8 mouse cellular contexts compared by ENCODE assay signal in the genomic region with DNA sequence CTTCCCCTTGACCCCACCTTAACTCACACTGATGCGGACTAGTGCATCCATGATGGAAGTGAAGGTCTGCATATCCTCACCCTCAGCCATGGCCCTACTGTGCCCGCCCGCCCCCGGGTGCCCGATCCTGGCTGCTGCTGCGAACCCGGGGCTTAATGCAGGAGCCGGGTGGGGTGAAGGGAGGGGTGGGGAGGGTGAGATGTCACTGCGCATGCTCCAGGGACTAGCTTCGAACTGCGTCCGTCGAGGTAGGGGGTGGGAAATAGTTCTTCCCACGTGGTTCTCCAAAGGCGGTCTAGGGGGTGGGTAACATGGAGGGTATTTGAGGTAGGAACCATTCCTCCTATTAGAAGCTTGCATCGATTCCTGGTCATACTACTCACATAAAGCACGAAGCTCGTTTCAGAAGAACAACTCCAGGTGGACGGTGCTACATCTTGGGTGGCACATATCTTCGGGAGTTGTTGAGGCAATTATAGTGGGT. TPM values are rescaled to one million over a fixed set of nuclear protein-coding genes. Genes with fewer than 3 reads are reported as not detected.
A peak's percentile ranks its signal among the peaks of the same experiment; 100 is the strongest.
DNase-seq lines count a peak whose midpoint lies in the region; ATAC-seq and TF ChIP-seq lines count a peak whose summit lies in the region.

Krtcap2 (plus strand) TSS at position 279 of the 484 bp plus-strand sequence.

- no peaks in the 10 kb centered on the region for H3K9me3 ChIP-seq in hindbrain, embryonic 11.5 days (ENCODE audit: control insufficient read depth, low read length)
- H3K9me3 ChIP-seq in limb, embryonic 10.5 days (replicated peaks) = no peaks in the 10 kb centered on the region
- no peaks in the 10 kb centered on the region for H3K9me3 ChIP-seq in neural tube, embryonic 13.5 days

- peak within 1 kb of the TSS; percentile 88 for H3K4me3 ChIP-seq in testis, adult 2 months (ENCODE audit: control insufficient read depth, low read depth, low read length)
- peak within 1 kb of the TSS; percentile 62 for H3K4me3 ChIP-seq in hindbrain, embryonic 11.5 days (ENCODE audit: low read depth, low read length)
- H3K4me3 ChIP-seq in limb, embryonic 10.5 days = peak within 1 kb of the TSS; percentile 73
- H3K4me3 ChIP-seq in neural tube, embryonic 13.5 days = peak within 1 kb of the TSS; percentile 63

- ATAC-seq in hindbrain, embryonic 11.5 days (ENCODE audit: low FRiP score) = peak; percentile 51
- peak; percentile 73 for ATAC-seq in neural tube, embryonic 13.5 days (ENCODE audit: low read depth)

- WGBS in hindbrain, embryonic 11.5 days = 5% methylated on average over 16 of the region's 20 CpGs
- 4% methylated on average over 20 of the region's 20 CpGs for WGBS in limb, embryonic 10.5 days
- WGBS in neural tube, embryonic 13.5 days = 2% methylated on average over 19 of the region's 20 CpGs

- H3K4me1 ChIP-seq in testis, adult 2 months (ENCODE audit: control insufficient read depth, insufficient read depth, low read length) = peaks cover 21% of the 10 kb centered on the region
- H3K4me1 ChIP-seq in hindbrain, embryonic 11.5 days (replicated peaks; ENCODE audit: control insufficient read depth, insufficient read depth, low read length) = peaks cover 8% of the 10 kb centered on the region
- H3K4me1 ChIP-seq in limb, embryonic 10.5 days = peaks cover 59% of the 10 kb centered on the region
- peaks cover 54% of the 10 kb centered on the region for H3K4me1 ChIP-seq in neural tube, embryonic 13.5 days (replicated peaks)

- no peak for TF ChIP-seq POLR2A in testis, adult 2 months (IDR thresholded peaks at IDR 0.05; ENCODE audit: control insufficient read depth, low read depth, low read length)

- no peaks in the 10 kb centered on the region; the same call in 1 of the 2 replicates for H3K27me3 ChIP-seq in testis, adult 2 months (ENCODE audit: control insufficient read depth, insufficient read depth, low read length)
- H3K27me3 ChIP-seq in hindbrain, embryonic 11.5 days (ENCODE audit: control insufficient read depth, insufficient read depth, low read length) = no peaks in the 10 kb centered on the region
- H3K27me3 ChIP-seq in limb, embryonic 10.5 days (ENCODE audit: low read depth, poor library complexity, severe bottlenecking) = peaks cover 24% of the 10 kb centered on the region
- H3K27me3 ChIP-seq in neural tube, embryonic 13.5 days = no peaks in the 10 kb centered on the region

- no peak for TF ChIP-seq CTCF in testis, adult 2 months (IDR thresholded peaks at IDR 0.05; ENCODE audit: control insufficient read depth, insufficient read depth, insufficient replicate concordance, low read depth, low read length)

- peak within 1 kb of the TSS; percentile 72 for H3K9ac ChIP-seq in hindbrain, embryonic 11.5 days (ENCODE audit: low read depth, low read length)
- H3K9ac ChIP-seq in neural tube, embryonic 13.5 days = peak within 1 kb of the TSS; percentile 82

- DNase-seq in testis, postnatal 10 days (ENCODE audit: low spot score) = no peak
- DNase-seq in cerebellum, adult 8-10 months = peak; percentile 77
- peak; percentile 73 to 81 for DNase-seq in frontal cortex, postnatal 10 days (ENCODE audit: low spot score in 2 of 2)
- peak; percentile 66 for DNase-seq in hindbrain, embryonic 11.5 days (ENCODE audit: low spot score)
- DNase-seq in limb, embryonic 10.5 days (ENCODE audit: low spot score) = peak; percentile 60
- no peak for DNase-seq in adipocyte (ENCODE audit: low spot score)

- peak within 1 kb of the TSS; percentile 90 for H3K4me2 ChIP-seq in hindbrain, embryonic 11.5 days (replicated peaks; ENCODE audit: low read depth, low read length)
- peak within 1 kb of the TSS; percentile 90 for H3K4me2 ChIP-seq in neural tube, embryonic 13.5 days

- H3K27ac ChIP-seq in testis, adult 2 months (ENCODE audit: control insufficient read depth, insufficient read depth, low read depth, low read length) = peak within 1 kb of the TSS; percentile 21; the same call in 1 of the 2 replicates
- H3K27ac ChIP-seq in hindbrain, embryonic 11.5 days (ENCODE audit: low read depth, low read length) = peak within 1 kb of the TSS; percentile 80
- peak within 1 kb of the TSS; percentile 91 for H3K27ac ChIP-seq in limb, embryonic 10.5 days
- peak within 1 kb of the TSS; percentile 96 for H3K27ac ChIP-seq in neural tube, embryonic 13.5 days (replicated peaks)

- H3K36me3 ChIP-seq in testis, adult 2 months (ENCODE audit: control insufficient read depth, insufficient read depth, low read length) = no peaks in the 10 kb centered on the region
- 0 out of 2 replicates have a peak, but pooled peaks cover 3% of the 10 kb centered on the region for H3K36me3 ChIP-seq in hindbrain, embryonic 11.5 days (ENCODE audit: control insufficient read depth, insufficient read depth, low read length)
- peaks cover 36% of the 10 kb centered on the region for H3K36me3 ChIP-seq in limb, embryonic 10.5 days
- peaks cover 32% of the 10 kb centered on the region for H3K36me3 ChIP-seq in neural tube, embryonic 13.5 days

RNA-seq across cellular contexts. Expression of gene Krtcap2, which starts in this region (rescaled TPM):
- polyA plus RNA-seq in testis, adult 2 months (2012; rRNA removed) = 30.7 and 43.7 TPM in 2 replicates
- polyA plus RNA-seq in hindbrain, embryonic 11.5 days (2014; fragmentation: Nextera tagmentation; extraction: Ambion mirVana) = 276 and 289 TPM in 2 replicates
- 272 and 282 TPM in 2 replicates for polyA plus RNA-seq in limb, embryonic 10.5 days (2016; fragmentation: Nextera tagmentation; extraction: Ambion mirVana)
- polyA plus RNA-seq in neural tube, embryonic 13.5 days (2015; fragmentation: Nextera tagmentation; extraction: Ambion mirVana) = 248 and 258 TPM in 2 replicates

Comparison
In these comparisons a context has a peak if more than half of its experiments do, and no peak if none do; other contexts are left out.
1. H3K27ac ChIP-seq: peak in every context shown above with its lines; median percentile 96 in neural tube, embryonic 13.5 days; 91 in limb, embryonic 10.5 days; 80 in hindbrain, embryonic 11.5 days; 21 in testis, adult 2 months.
2. DNase-seq: peak in cerebellum, adult 8-10 months (single experiment), frontal cortex, postnatal 10 days (2 of 2), hindbrain, embryonic 11.5 days (single experiment) and limb, embryonic 10.5 days (single experiment); none in testis, postnatal 10 days (single experiment) and adipocyte (single experiment).
3. Peak in every context shown above with its lines, with median percentiles within 50 percentile points of each other: H3K4me3 ChIP-seq.